Mouse (Mus musculus) neural tube, embryonic 10.5 days (tissue): ENCODE measurements around the gene Gm20547.

Experiments used
- DNase-seq: peaks from one replicate; pipeline ENCODE4 v3.0.0-alpha.2; 2017; ENCODE audit warnings: low spot score; ENCODE audit errors: extremely low spot score

Gene Gm20547

GRCm38 (mm10) chr17:34896366-34896765 lies 14.5 kb upstream of the Gm20547 start:
- DNase-seq, result no peak

- no peak for DNase-seq
Observed at GRCm38 (mm10) chr17:34895724-34896123, 13.9 kb upstream of the Gm20547 start.

- DNase-seq, result peak; percentile 64
Observed at GRCm38 (mm10) chr17:34894801-34895530, 13.1 kb upstream of the Gm20547 start.

- peak; percentile 94 for DNase-seq
Observed at GRCm38 (mm10) chr17:34894074-34894597, 12.3 kb upstream of the Gm20547 start.

- DNase-seq, result no peak
Observed at GRCm38 (mm10) chr17:34893072-34893824, 11.4 kb upstream of the Gm20547 start.

- DNase-seq, result no peak
Observed at GRCm38 (mm10) chr17:34891377-34891776, 9.5 kb upstream of the Gm20547 start.

GRCm38 (mm10) chr17:34890074-34890743 lies 8.4 kb upstream of the Gm20547 start:
- DNase-seq, result no peak

- DNase-seq, result no peak
Observed at GRCm38 (mm10) chr17:34887942-34888341, 6.1 kb upstream of the Gm20547 start.

GRCm38 (mm10) chr17:34885615-34886014 lies 3.8 kb upstream of the Gm20547 start:
- no peak for DNase-seq

- DNase-seq, result no peak
Observed at GRCm38 (mm10) chr17:34884704-34885103, 2.9 kb upstream of the Gm20547 start.

GRCm38 (mm10) chr17:34883332-34883731 lies 1.5 kb upstream of the Gm20547 start:
- no peak for DNase-seq

GRCm38 (mm10) chr17:34881166-34881565 lies 676 bp downstream of the Gm20547 start:
- no peak for DNase-seq

- DNase-seq, result no peak
Observed at GRCm38 (mm10) chr17:34879336-34879879, 2.4 kb downstream of the Gm20547 start, which contains the start of gene Zbtb12. Gene Zbtb12, plus strand, starts transcription at chr17:34879483.

- DNase-seq, result no peak
Observed at GRCm38 (mm10) chr17:34874321-34874720, 7.5 kb downstream of the Gm20547 start.

- no peak for DNase-seq
Observed at GRCm38 (mm10) chr17:34865981-34866380, 15.9 kb downstream of the Gm20547 start.

GRCm38 (mm10) chr17:34862416-34863081 lies 19.3 kb downstream of the Gm20547 start, which contains the start of gene Cfb:
Gene Cfb, minus strand, starts transcription at chr17:34862518.
- no peak for DNase-seq

- no peak for DNase-seq
Observed at GRCm38 (mm10) chr17:34861704-34862415, 20.0 kb downstream of the Gm20547 start.

GRCm38 (mm10) chr17:34860514-34860913 lies 21.3 kb downstream of the Gm20547 start:
- no peak for DNase-seq

- no peak for DNase-seq
Observed at GRCm38 (mm10) chr17:34858670-34859069, 23.2 kb downstream of the Gm20547 start.

- DNase-seq, result peak; percentile 47
Observed at GRCm38 (mm10) chr17:34855825-34856224, 26.0 kb downstream of the Gm20547 start.
